Mouse (Mus musculus) monocyte, adult 5-6 weeks (primary cell): ENCODE data around the gene Lce1i. TPM values are rescaled to one million over a fixed set of nuclear protein-coding genes. Genes with fewer than 3 reads are reported as not detected.
"Not testable (repeated sequence)": the region's sequence is repeated elsewhere in the genome, so short reads cannot be mapped to it uniquely, and the experiment has no call there.

Source experiments
- ATAC-seq: fragments of 153-309, 156-312 bp; replicated peaks from 2 replicates; pipeline ENCODE4 v1.8.0; 2017; ENCODE audit warnings: mild to moderate bottlenecking; ENCODE audit not compliant: low TSS enrichment, insufficient number of reproducible peaks, severe bottlenecking, poor library complexity, low FRiP score
- total RNA-seq: library from RNA; stranded (forward); fragments of 200-1000, 200-491, 200-594 nt; gene quantifications from 3 replicates; pipeline ENCODE4 v1.2.3, GENCODE M21; 2017

Lce1i gene
- not detected in 3 replicates for total RNA-seq

DNA sequence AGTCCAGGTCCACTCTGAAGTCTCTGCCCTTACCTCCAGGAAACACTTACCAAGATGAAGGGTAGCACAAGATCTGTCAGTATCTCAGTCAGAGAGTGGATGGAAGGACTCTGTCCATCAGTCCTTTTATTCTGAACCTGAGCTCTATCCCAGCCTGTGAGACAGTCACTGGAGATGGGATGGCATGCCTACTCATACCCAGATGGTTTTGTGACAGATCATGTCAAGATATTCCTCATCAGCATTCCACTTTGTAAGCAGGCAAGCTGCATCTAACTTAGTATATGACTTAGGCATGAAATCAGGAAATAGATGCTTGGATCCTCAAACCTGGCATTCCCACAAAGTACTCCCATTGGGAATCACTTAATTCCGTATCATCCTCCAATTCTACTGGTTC lies at the start of gene Lce1i:
Lce1i (minus strand) TSS at position 101 of the 400 bp plus-strand sequence.
- no peak for ATAC-seq

DNA sequence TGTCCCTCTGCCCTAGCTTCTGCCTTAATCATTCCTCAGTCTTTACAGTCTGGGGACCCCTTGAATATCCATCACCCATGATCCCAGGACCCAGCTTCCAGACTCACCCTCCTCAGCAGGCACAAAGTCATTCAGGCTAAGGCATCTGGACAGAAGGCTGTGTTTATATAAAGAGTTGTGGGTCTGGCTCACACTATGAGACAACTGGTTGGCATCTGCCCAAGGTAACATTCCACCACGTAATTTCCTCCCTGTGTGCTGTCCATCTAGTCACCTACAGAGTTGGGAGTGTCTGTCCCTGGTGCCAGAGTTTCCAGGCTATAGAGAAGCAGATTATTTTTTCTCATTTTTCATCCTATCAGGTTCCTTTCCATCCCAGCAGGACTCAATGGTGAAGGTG lies 48.4 kb upstream of the Lce1i start, which contains the start of gene Kprp:
Kprp (minus strand) TSS at position 140 of the 400 bp plus-strand sequence.
- ATAC-seq: no peak

DNA sequence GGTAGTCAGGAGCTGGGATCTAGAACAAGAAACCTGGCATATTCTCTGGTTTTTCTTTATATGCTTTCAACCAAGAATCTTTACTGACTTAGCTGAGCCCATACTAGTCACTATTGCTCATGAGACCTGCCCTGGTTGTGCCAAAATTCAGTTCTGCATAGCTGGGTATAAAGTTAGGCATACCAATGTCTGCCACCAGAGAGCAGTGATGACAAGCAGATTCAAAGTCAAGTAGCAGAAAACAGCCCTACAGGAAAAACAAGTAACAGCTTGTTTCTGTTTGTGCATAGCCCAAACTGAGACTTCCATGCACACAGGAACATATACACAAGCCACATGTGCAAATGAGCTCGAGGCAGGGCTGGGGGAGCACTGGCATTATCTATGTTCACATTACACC lies 47.1 kb upstream of the Lce1i start:
- no peak for ATAC-seq

DNA sequence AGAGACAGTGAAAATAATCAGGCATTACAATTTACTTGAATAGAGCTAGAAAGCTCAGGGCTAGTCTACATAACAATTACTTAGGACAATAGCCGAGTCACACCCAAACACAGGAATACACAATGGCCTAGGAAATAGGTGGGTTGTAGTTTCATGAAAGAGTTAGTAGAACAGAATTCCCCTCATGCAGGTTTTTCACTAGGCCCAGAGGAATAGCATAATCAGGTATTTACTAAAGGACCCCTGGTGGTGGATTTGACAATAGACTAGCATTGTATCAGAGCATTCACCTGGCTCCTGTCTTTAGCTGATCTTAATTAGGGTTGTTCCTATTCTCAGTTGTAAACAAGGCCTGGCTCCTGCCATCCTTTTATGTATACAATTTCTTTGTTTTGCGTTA lies 37.3 kb upstream of the Lce1i start:
- not testable (repeated sequence) for ATAC-seq

DNA sequence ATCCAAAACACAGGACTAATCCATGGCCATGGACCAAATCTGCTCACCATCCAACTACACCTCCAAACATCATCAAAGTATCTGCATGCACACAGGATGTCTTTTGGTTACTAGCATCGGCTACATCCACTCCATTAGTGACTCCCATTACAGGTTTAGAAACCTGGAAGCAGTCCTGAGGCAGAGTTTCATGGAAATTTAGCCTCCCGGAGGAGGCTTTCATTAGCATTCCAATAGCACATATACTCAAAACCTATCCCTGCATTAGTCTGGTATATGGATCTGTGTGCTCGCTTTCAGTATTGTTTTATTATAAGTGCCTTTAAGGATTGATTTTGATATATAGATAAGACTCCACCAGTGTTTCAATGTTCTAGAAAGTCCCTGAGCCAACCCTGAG lies 36.9 kb upstream of the Lce1i start:
- no peak for ATAC-seq

- ATAC-seq: no peak
Measured at GRCm38 (mm10) chr3:92807791-92808190, 29.1 kb upstream of the Lce1i start, which contains the start of gene Lce1k. Gene Lce1k (minus strand): TSS chr3:92807891.

- no peak for ATAC-seq
Measured at GRCm38 (mm10) chr3:92790414-92790813, 11.7 kb upstream of the Lce1i start, which contains the start of gene Lce1j. Gene Lce1j (minus strand): TSS chr3:92790514.

GRCm38 (mm10) chr3:92771573-92771972 lies 7.1 kb downstream of the Lce1i start:
- no peak for ATAC-seq

DNA sequence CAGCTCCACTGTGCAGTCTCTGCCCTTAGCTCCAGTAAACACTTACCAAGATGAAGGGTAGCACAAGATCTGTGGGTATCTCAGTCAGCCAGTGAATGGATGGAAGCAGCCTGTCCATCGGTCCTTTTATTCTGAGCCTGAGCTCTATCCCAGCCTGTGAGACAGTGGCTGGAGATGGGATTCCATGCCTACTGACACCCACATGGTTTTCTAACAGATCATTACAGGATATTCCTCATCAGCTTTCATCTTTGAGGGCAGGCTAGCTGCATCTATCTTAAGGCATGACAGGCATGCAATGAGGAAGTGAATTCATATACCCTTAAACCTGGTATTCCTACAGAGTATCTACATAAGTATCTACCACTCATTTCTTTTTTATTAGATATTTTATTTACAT lies 13.7 kb downstream of the Lce1i start, which contains the start of gene Lce1h:
Lce1h (minus strand) TSS at position 101 of the 400 bp plus-strand sequence.
- ATAC-seq: no peak

DNA sequence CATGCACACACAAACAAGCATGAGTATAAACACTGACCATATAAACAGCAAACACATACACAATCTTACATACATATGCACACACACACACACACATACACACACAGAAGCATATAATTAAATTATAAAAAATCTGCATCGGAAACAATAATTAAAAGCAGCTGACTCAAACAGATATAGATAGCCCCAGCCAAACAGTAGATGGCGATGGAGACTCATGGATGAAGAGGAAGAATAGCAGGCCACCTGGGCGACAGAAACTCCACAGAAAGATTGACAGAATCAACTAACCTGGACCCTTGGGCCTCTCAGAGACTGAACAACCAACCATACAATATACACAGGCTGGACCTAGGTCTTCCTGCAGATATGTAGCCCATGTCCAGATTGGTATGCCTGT lies 25.5 kb downstream of the Lce1i start:
- ATAC-seq: no peak

DNA sequence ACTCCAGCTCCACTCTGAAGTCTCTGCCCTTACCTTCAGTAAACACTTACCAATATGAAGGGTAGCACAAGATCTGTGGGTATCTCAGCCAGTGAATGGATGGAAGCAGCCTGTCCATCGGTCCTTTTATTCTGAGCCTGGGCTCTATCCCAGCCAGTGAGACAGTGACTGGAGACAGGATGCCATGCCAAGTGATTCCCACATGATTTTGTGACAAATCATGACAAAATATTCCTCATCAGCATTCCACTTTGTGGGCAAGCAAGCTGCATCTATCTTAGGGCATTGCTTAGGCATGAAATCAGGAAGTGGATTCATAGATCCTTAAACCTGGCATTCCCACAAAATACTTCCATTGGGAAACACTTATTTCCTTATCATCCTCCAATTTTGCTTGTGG lies 26.5 kb downstream of the Lce1i start, which contains the start of gene Lce1g:
Lce1g (minus strand) TSS at position 101 of the 400 bp plus-strand sequence.
- ATAC-seq: no peak

DNA sequence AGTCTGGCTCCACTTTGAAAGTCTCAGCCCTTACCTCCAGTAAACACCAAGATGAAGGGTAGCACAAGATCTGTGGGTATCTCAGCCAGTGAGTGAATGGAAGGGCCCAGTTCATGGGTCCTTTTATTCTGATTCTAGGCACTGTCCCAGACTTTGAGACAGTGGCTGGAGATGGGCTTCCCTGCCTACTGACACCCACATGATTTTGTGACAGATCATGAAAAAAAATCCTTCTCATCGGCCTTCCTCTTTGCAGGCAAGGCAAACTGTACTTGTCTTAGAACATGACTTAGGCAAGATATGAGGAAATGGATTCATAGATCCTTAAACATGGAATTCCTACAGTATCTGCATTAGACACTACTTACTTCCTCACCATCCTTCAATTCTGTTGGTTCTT lies 39.7 kb downstream of the Lce1i start, which contains the start of gene Gm38119:
Gm38119 (minus strand) TSS at position 101 of the 400 bp plus-strand sequence.
- ATAC-seq: no peak

Other genes starting within 250 kb of the Lce1i start
- gene 2310046K23Rik, start 244.4 kb downstream of the Lce1i start, total RNA-seq: not detected in 3 replicates
- gene Ivl, start 205.2 kb downstream of the Lce1i start, total RNA-seq: not detected in 3 replicates
- not detected in 3 replicates for gene Smcp, start 189.9 kb downstream of the Lce1i start, total RNA-seq
- gene 2210017I01Rik, start 171.4 kb downstream of the Lce1i start, total RNA-seq: not detected in 3 replicates
- not detected in 3 replicates for gene Lce6a, start 157.2 kb downstream of the Lce1i start, total RNA-seq
- gene Lce1a1, start 130.6 kb downstream of the Lce1i start, total RNA-seq: not detected in 3 replicates
- not detected in 3 replicates for gene Lce1b, start 122.0 kb downstream of the Lce1i start, total RNA-seq
- not detected in 3 replicates for gene Lce1a2, start 108.6 kb downstream of the Lce1i start, total RNA-seq
- not detected in 3 replicates for gene Lce1c, start 99.7 kb downstream of the Lce1i start, total RNA-seq
- not detected in 3 replicates for gene Lce1d, start 91.7 kb downstream of the Lce1i start, total RNA-seq
- gene Lce1e, start 69.8 kb downstream of the Lce1i start, total RNA-seq: not detected in 3 replicates
- gene Lce1f, start 58.5 kb downstream of the Lce1i start, total RNA-seq: not detected in 3 replicates
- not detected in 3 replicates for gene Gm38119, start 39.8 kb downstream of the Lce1i start, total RNA-seq
- not detected in 3 replicates for gene Lce1g, start 26.6 kb downstream of the Lce1i start, total RNA-seq
- not detected in 3 replicates for gene Lce1h, start 13.8 kb downstream of the Lce1i start, total RNA-seq
- gene Lce1j, start 11.6 kb upstream of the Lce1i start, total RNA-seq: not detected in 3 replicates
- gene Lce1k, start 29.0 kb upstream of the Lce1i start, total RNA-seq: not detected in 3 replicates
- not detected in 3 replicates for gene Kprp, start 48.3 kb upstream of the Lce1i start, total RNA-seq
- not detected in 3 replicates for gene Lce1l, start 72.4 kb upstream of the Lce1i start, total RNA-seq
- gene 2310050C09Rik, start 91.3 kb upstream of the Lce1i start, total RNA-seq: not detected in 3 replicates
- not detected in 3 replicates for gene Lce3a, start 147.3 kb upstream of the Lce1i start, total RNA-seq
- not detected in 3 replicates for gene Lce3b, start 154.1 kb upstream of the Lce1i start, total RNA-seq
- not detected in 3 replicates for gene Lce3c, start 165.6 kb upstream of the Lce1i start, total RNA-seq
- not detected in 3 replicates for gene Lce3d, start 178.5 kb upstream of the Lce1i start, total RNA-seq
- not detected in 3 replicates for gene Lce3e, start 188.2 kb upstream of the Lce1i start, total RNA-seq
- not detected in 3 replicates for gene Lce3f, start 213.3 kb upstream of the Lce1i start, total RNA-seq
- gene Crct1, start 236.8 kb upstream of the Lce1i start, total RNA-seq: not detected in 3 replicates
- gene Lce1m, start 240.2 kb upstream of the Lce1i start, total RNA-seq: not detected in 3 replicates